Mouse (Mus musculus) ES-E14 (cell line): ENCODE measurements around the gene Slc17a9.
"Not testable (repeated sequence)": the region's sequence is repeated elsewhere in the genome, so short reads cannot be mapped to it uniquely, and the experiment has no call there.

ENCODE experiments used
- CHD2 ChIP-seq: IDR thresholded peaks from 2 replicates; pipeline ENCODE4 v1.6.1; 2014; ENCODE audit warnings: mild to moderate bottlenecking, low read depth, low read length, inconsistent platforms
- HCFC1 ChIP-seq: IDR thresholded peaks from 2 replicates; pipeline ENCODE4 v1.6.1; 2012; ENCODE audit warnings: low read length, inconsistent platforms, borderline replicate concordance; ENCODE audit not compliant: insufficient read depth
- MAFK ChIP-seq: IDR thresholded peaks from 2 replicates; pipeline ENCODE4 v1.6.1; 2014; ENCODE audit warnings: mild to moderate bottlenecking, low read depth, low read length, inconsistent platforms; ENCODE audit not compliant: insufficient read depth
- ZC3H11A ChIP-seq: IDR thresholded peaks from 2 replicates; pipeline ENCODE4 v1.6.1; 2012; ENCODE audit warnings: low read depth, mild to moderate bottlenecking, inconsistent platforms, low read length, borderline replicate concordance
- ZNF384 ChIP-seq: IDR thresholded peaks from 2 replicates; pipeline ENCODE4 v1.6.1; 2012; ENCODE audit warnings: low read depth, low read length, inconsistent platforms

DNA sequence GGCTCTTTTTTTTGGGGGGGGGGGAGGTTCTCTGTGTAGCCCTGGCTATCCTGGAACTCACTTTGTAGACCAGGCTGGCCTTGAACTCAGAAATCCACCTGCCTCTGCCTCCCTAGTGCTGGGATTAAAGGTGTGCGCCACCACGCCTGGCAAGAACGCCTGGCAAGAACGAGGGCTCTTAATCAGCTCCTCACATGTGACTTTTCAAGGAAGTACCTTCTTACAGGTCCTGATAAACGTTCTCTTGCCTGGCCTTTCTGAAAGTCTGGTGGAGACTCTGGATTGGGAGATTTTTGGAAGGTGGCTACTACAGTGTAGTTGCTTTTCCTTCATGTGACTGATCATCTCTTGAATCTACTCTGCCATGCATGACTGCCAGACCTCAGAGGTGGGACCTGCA, 2.3 kb upstream of the Slc17a9 start:
- TF ChIP-seq ZC3H11A, MAFK, ZNF384, CHD2, HCFC1: not testable (repeated sequence)
